Mouse (Mus musculus): ENCODE measurements around the gene Ppp4r2. TPM values are rescaled to one million over a fixed set of nuclear protein-coding genes. Genes with fewer than 3 reads are reported as not detected.

The Ppp4r2 gene
- polyA plus RNA-seq, 1 experiment from 2014 or later: 119 TPM

GRCm38 (mm10) chr6:100881657-100882056 lies 48.2 kb downstream of the Ppp4r2 start:
- TF ChIP-seq CTCF (IDR thresholded peaks at IDR 0.05): no peak
- ATAC-seq (no peak), DNase-seq (ENCODE audit: low read depth, low spot score) (no peak)
- in situ Hi-C loops (cut with MboI; ENCODE audit: low pct_unique_long_range_greater_than_20kb): loop anchor here (5.0 to 10.0 kb wide), 4 partner anchors 316 to 653 kb away; no protein-coding TSS in a partner anchor
- POLR2A ChIA-PET: no interaction called here
- CTCF ChIA-PET: interaction anchor here (1.1 to 4.0 kb wide), 6 partner anchors 14 to 393 kb away, joined by 3 to 27 read pairs (median 4); no protein-coding TSS in a partner anchor
- H3K27me3 ChIP-seq: no peaks in the 10 kb centered on the region

- ChIA-PET CTCF (interaction anchor here (0.8 to 4.0 kb wide), 12 partner anchors 14 to 654 kb away, joined by 3 to 27 read pairs (median 4); no protein-coding TSS in a partner anchor), POLR2A (no interaction called here)
- DNase-seq (ENCODE audit: low read depth, low spot score): peak; percentile 53
- in situ Hi-C loops (cut with MboI; ENCODE audit: low pct_unique_long_range_greater_than_20kb): loop anchor here (5.0 to 10.0 kb wide), 4 partner anchors 315 to 652 kb away; no protein-coding TSS in a partner anchor
- ATAC-seq: peak; percentile 69
- peak; percentile 94 for TF ChIP-seq CTCF (IDR thresholded peaks at IDR 0.05)
- no peaks in the 10 kb centered on the region for H3K27me3 ChIP-seq
Measured at GRCm38 (mm10) chr6:100882381-100883213, 49.2 kb downstream of the Ppp4r2 start.

GRCm38 (mm10) chr6:100883233-100883632 lies 49.8 kb downstream of the Ppp4r2 start:
- CTCF ChIA-PET: interaction anchor here (0.8 to 4.0 kb wide), 10 partner anchors 174 to 653 kb away, joined by 3 to 27 read pairs (median 3); no protein-coding TSS in a partner anchor

GRCm38 (mm10) chr6:100884594-100885225 lies 51.3 kb downstream of the Ppp4r2 start:
- TF ChIP-seq CTCF (IDR thresholded peaks at IDR 0.05): no peak
- DNase-seq (ENCODE audit: low read depth, low spot score) (no peak), ATAC-seq (no peak)
- ChIA-PET CTCF (interaction anchor here (0.8 to 4.0 kb wide), 3 partner anchors 8 to 952 kb away, joined by 3 to 27 read pairs (median 4); no protein-coding TSS in a partner anchor), POLR2A (interaction anchor here (0.7 kb wide), 1 partner anchor 14 kb away, joined by 5 read pairs; no protein-coding TSS in a partner anchor)
- in situ Hi-C loops (cut with MboI; ENCODE audit: low pct_unique_long_range_greater_than_20kb): loop anchor here (5.0 to 10.0 kb wide), 4 partner anchors 313 to 650 kb away; no protein-coding TSS in a partner anchor
- H3K27me3 ChIP-seq: peaks cover 4% of the 10 kb centered on the region

More at GRCm38 (mm10) chr6:100883233-100883632, 49.8 kb downstream of the Ppp4r2 start:
- no peaks in the 10 kb centered on the region for H3K27me3 ChIP-seq
- ATAC-seq (no peak), DNase-seq (ENCODE audit: low read depth, low spot score) (no peak)
- POLR2A ChIA-PET: no interaction called here
- in situ Hi-C loops (cut with MboI; ENCODE audit: low pct_unique_long_range_greater_than_20kb): loop anchor here (5.0 to 10.0 kb wide), 4 partner anchors 314 to 652 kb away; no protein-coding TSS in a partner anchor
- TF ChIP-seq CTCF (IDR thresholded peaks at IDR 0.05): peak; percentile 76

GRCm38 (mm10) chr6:100885376-100885775 lies 52.0 kb downstream of the Ppp4r2 start:
- no peak for TF ChIP-seq CTCF (IDR thresholded peaks at IDR 0.05)
- in situ Hi-C loops (cut with MboI; ENCODE audit: low pct_unique_long_range_greater_than_20kb): loop anchor here (10.0 kb wide), 2 partner anchors 499 to 649 kb away; no protein-coding TSS in a partner anchor
- no peak for DNase-seq (ENCODE audit: low read depth, low spot score)
- ATAC-seq: no peak
- CTCF ChIA-PET: interaction anchor here (1.4 to 4.0 kb wide), 2 partner anchors 8 to 313 kb away, joined by 4 to 27 read pairs; no protein-coding TSS in a partner anchor
- H3K27me3 ChIP-seq: peaks cover 4% of the 10 kb centered on the region
- POLR2A ChIA-PET: interaction anchor here (0.7 kb wide), 1 partner anchor 15 kb away, joined by 5 read pairs; no protein-coding TSS in a partner anchor

GRCm38 (mm10) chr6:100887012-100887411 lies 53.6 kb downstream of the Ppp4r2 start:
- H3K27me3 ChIP-seq: peaks cover 9% of the 10 kb centered on the region
- ChIA-PET POLR2A (interaction anchor here (1.1 kb wide), 1 partner anchor 365 kb away, joined by 4 read pairs; no protein-coding TSS in a partner anchor), CTCF (interaction anchor here (1.4 kb wide), 1 partner anchor 8 kb away, joined by 3 read pairs; no protein-coding TSS in a partner anchor)
- DNase-seq (ENCODE audit: low read depth, low spot score) (peak; percentile 39), ATAC-seq (peak; percentile 63)
- in situ Hi-C loops (cut with MboI; ENCODE audit: low pct_unique_long_range_greater_than_20kb): loop anchor here (10.0 kb wide), 2 partner anchors 498 to 648 kb away; no protein-coding TSS in a partner anchor
- TF ChIP-seq CTCF (IDR thresholded peaks at IDR 0.05): no peak

GRCm38 (mm10) chr6:100889340-100889739 lies 55.9 kb downstream of the Ppp4r2 start:
- POLR2A ChIA-PET: no interaction called here
- TF ChIP-seq CTCF (IDR thresholded peaks at IDR 0.05): no peak
- DNase-seq (ENCODE audit: low read depth, low spot score) (no peak), ATAC-seq (no peak)
- in situ Hi-C loops (cut with MboI; ENCODE audit: low pct_unique_long_range_greater_than_20kb): loop anchor here (10.0 kb wide), 2 partner anchors 495 to 645 kb away; no protein-coding TSS in a partner anchor
- H3K27me3 ChIP-seq: peaks cover 9% of the 10 kb centered on the region
- CTCF ChIA-PET: no interaction called here

GRCm38 (mm10) chr6:100892489-100892888 lies 59.1 kb downstream of the Ppp4r2 start:
- no peak for ATAC-seq
- peaks cover 21% of the 10 kb centered on the region for H3K27me3 ChIP-seq
- POLR2A ChIA-PET: no interaction called here
- CTCF ChIA-PET: interaction anchor here (1.0 to 1.1 kb wide), 2 partner anchors 8 to 305 kb away, joined by 3 to 4 read pairs; no protein-coding TSS in a partner anchor
- no peak for TF ChIP-seq CTCF (IDR thresholded peaks at IDR 0.05)
- in situ Hi-C loops (cut with MboI; ENCODE audit: low pct_unique_long_range_greater_than_20kb): no loop called here
- no peak for DNase-seq (ENCODE audit: low read depth, low spot score)

GRCm38 (mm10) chr6:100893073-100893472 lies 59.7 kb downstream of the Ppp4r2 start:
- ATAC-seq (no peak), DNase-seq (ENCODE audit: low read depth, low spot score) (no peak)
- ChIA-PET POLR2A (no interaction called here), CTCF (interaction anchor here (1.0 to 1.1 kb wide), 2 partner anchors 9 to 305 kb away, joined by 3 to 4 read pairs; no protein-coding TSS in a partner anchor)
- TF ChIP-seq CTCF (IDR thresholded peaks at IDR 0.05): no peak
- in situ Hi-C loops (cut with MboI; ENCODE audit: low pct_unique_long_range_greater_than_20kb): no loop called here
- H3K27me3 ChIP-seq: peaks cover 21% of the 10 kb centered on the region

- DNase-seq (ENCODE audit: low read depth, low spot score): no peak
- ATAC-seq: no peak
- H3K27me3 ChIP-seq: peaks cover 17% of the 10 kb centered on the region
- POLR2A ChIA-PET: interaction anchor here (0.7 kb wide), 1 partner anchor 473 kb away, joined by 5 read pairs; no protein-coding TSS in a partner anchor
- CTCF ChIA-PET: interaction anchor here (0.8 kb wide), 1 partner anchor 9 kb away, joined by 3 read pairs; no protein-coding TSS in a partner anchor
- in situ Hi-C loops (cut with MboI; ENCODE audit: low pct_unique_long_range_greater_than_20kb): no loop called here
- no peak for TF ChIP-seq CTCF (IDR thresholded peaks at IDR 0.05)
Measured at GRCm38 (mm10) chr6:100895183-100895582, 61.8 kb downstream of the Ppp4r2 start.

Data from Patski (cell line).